In genomic region chr13:93010524-93010923, GRCm38 (mm10) we compare ENCODE assay signal across 22 mouse cellular contexts.
DNase-seq lines count a peak whose midpoint lies in the region; ATAC-seq and TF ChIP-seq lines count a peak whose summit lies in the region.
"Had no signal": no experiment of that assay in that cellular context is flagged by ENCODE, and none has a peak within 500 bp of the region (broad histone marks: within the 10 kb centered on the region; RNA-seq: fewer than 3 reads in every experiment).

No protein-coding gene starts in this region.

- TF ChIP-seq CTCF in forebrain, postnatal 0 days (IDR thresholded peaks at IDR 0.05; ENCODE audit: low read depth), result no peak

- intact Hi-C loops in left cerebral cortex, postnatal 36 days (cut with DNase I), result no loop called here

- H3K4me1 ChIP-seq in forebrain, postnatal 0 days (ENCODE audit: insufficient read depth), result 0 out of 2 replicates have a peak, but pooled peaks cover 5% of the 10 kb centered on the region
- no peaks in the 10 kb centered on the region for H3K4me1 ChIP-seq in forebrain, embryonic 13.5 days
- no peaks in the 10 kb centered on the region for H3K4me1 ChIP-seq in intestine, embryonic 16.5 days (ENCODE audit: control insufficient read depth, insufficient read depth, low read length)
- H3K4me1 ChIP-seq: embryonic facial prominence, embryonic 10.5 days; hindbrain, embryonic 12.5 days; intestine, embryonic 15.5 days; limb, embryonic 10.5 days had no signal

- 74% methylated on average over 7 of the region's 7 CpGs for WGBS in forebrain, postnatal 0 days
- WGBS in forebrain, embryonic 13.5 days, result 82% methylated on average over 7 of the region's 7 CpGs
- 83% methylated on average over 7 of the region's 7 CpGs for WGBS in intestine, embryonic 16.5 days

- DNase-seq in forebrain, postnatal 0 days, result peak; percentile 40
- DNase-seq in layer of hippocampus, adult 9-11 months, result peak; percentile 33
- DNase-seq in layer of hippocampus, adult 9-10 months (ENCODE audit: low spot score), result no peak
- peak; percentile 88 for DNase-seq in brain, adult 2 months (ENCODE audit: low read depth, low spot score)
- peak; percentile 63 for DNase-seq in left cerebral cortex, postnatal 36 days (ENCODE audit: low spot score in 2 of 2)
- DNase-seq: adrenal gland, postnatal 25 days; cerebellum, adult 18-20 months; cerebellum, postnatal 25 days; kidney, postnatal 4 days; liver, postnatal 0 days; lung, postnatal 10 days; midbrain, embryonic 14.5 days; thymus, postnatal 25 days had no signal

- H3K27ac ChIP-seq in forebrain, postnatal 0 days (ENCODE audit: low read depth, low read length), result peak overlapping the region; percentile 72; the same call in 1 of the 2 replicates
- H3K27ac ChIP-seq in forebrain, embryonic 13.5 days, result no peak overlapping the region
- H3K27ac ChIP-seq in intestine, embryonic 16.5 days (ENCODE audit: low read length), result no peak overlapping the region
- H3K27ac ChIP-seq: embryonic facial prominence, embryonic 10.5 days; heart, embryonic 10.5 days; hindbrain, embryonic 12.5 days; intestine, embryonic 15.5 days; limb, embryonic 10.5 days had no signal

- H3K4me2 ChIP-seq in forebrain, postnatal 0 days (ENCODE audit: low read depth), result no peak overlapping the region
- H3K4me2 ChIP-seq in forebrain, embryonic 13.5 days, result no peak overlapping the region
- H3K4me2 ChIP-seq in intestine, embryonic 16.5 days (ENCODE audit: low read depth, low read length), result no peak overlapping the region
- H3K4me2 ChIP-seq: hindbrain, embryonic 12.5 days; intestine, embryonic 15.5 days had no signal

- H3K9me3 ChIP-seq in forebrain, postnatal 0 days (ENCODE audit: low read length), result no peaks in the 10 kb centered on the region
- H3K9me3 ChIP-seq in forebrain, embryonic 13.5 days (replicated peaks), result no peaks in the 10 kb centered on the region
- no peaks in the 10 kb centered on the region for H3K9me3 ChIP-seq in intestine, embryonic 16.5 days (ENCODE audit: control insufficient read depth, low read length)
- H3K9me3 ChIP-seq: embryonic facial prominence, embryonic 10.5 days; heart, embryonic 10.5 days; hindbrain, embryonic 12.5 days; intestine, embryonic 15.5 days; limb, embryonic 10.5 days had no signal

- H3K27me3 ChIP-seq in forebrain, postnatal 0 days (ENCODE audit: insufficient read depth, low read length), result no peaks in the 10 kb centered on the region
- no peaks in the 10 kb centered on the region for H3K27me3 ChIP-seq in forebrain, embryonic 13.5 days
- H3K27me3 ChIP-seq in intestine, embryonic 16.5 days (replicated peaks; ENCODE audit: control insufficient read depth, insufficient read depth, low read length), result no peaks in the 10 kb centered on the region
- H3K27me3 ChIP-seq: CH12.LX; hindbrain, embryonic 12.5 days; intestine, embryonic 15.5 days had no signal

- no peaks in the 10 kb centered on the region for H3K36me3 ChIP-seq in forebrain, postnatal 0 days (ENCODE audit: insufficient read depth)
- H3K36me3 ChIP-seq in forebrain, embryonic 13.5 days (ENCODE audit: poor library complexity, severe bottlenecking), result no peaks in the 10 kb centered on the region
- H3K36me3 ChIP-seq in intestine, embryonic 16.5 days (ENCODE audit: control insufficient read depth, insufficient read depth, low read length), result no peaks in the 10 kb centered on the region
- H3K36me3 ChIP-seq: embryonic facial prominence, embryonic 10.5 days; heart, embryonic 10.5 days; hindbrain, embryonic 12.5 days; intestine, embryonic 15.5 days; limb, embryonic 10.5 days had no signal

- peak; percentile 76 for ATAC-seq in forebrain, postnatal 0 days
- ATAC-seq in forebrain, embryonic 13.5 days, result no peak
- ATAC-seq in intestine, embryonic 16.5 days, result no peak
- ATAC-seq: intestine, embryonic 15.5 days; liver, postnatal 0 days had no signal

- no peak overlapping the region for H3K9ac ChIP-seq in forebrain, postnatal 0 days
- H3K9ac ChIP-seq in forebrain, embryonic 13.5 days, result no peak overlapping the region
- no peak overlapping the region for H3K9ac ChIP-seq in intestine, embryonic 16.5 days (ENCODE audit: low read depth, low read length)
- H3K9ac ChIP-seq: hindbrain, embryonic 12.5 days; intestine, embryonic 15.5 days; liver, postnatal 0 days had no signal

- H3K4me3 ChIP-seq in forebrain, postnatal 0 days (ENCODE audit: low read depth, low read length), result no peak overlapping the region
- no peak overlapping the region for H3K4me3 ChIP-seq in forebrain, embryonic 13.5 days
- no peak overlapping the region for H3K4me3 ChIP-seq in intestine, embryonic 16.5 days (ENCODE audit: low read length)
- H3K4me3 ChIP-seq: embryonic facial prominence, embryonic 10.5 days; heart, embryonic 10.5 days; hindbrain, embryonic 12.5 days; intestine, embryonic 15.5 days; limb, embryonic 10.5 days; myocyte had no signal
